Mouse (Mus musculus) midbrain, postnatal 0 days (tissue): ENCODE data around the gene Lmntd1. TPM values are rescaled to one million over a fixed set of nuclear protein-coding genes. Genes with fewer than 3 reads are reported as not detected.
A peak's percentile ranks its signal among the peaks of the same experiment; 100 is the strongest.

Source experiments
- ATAC-seq: fragments of 200-750 bp; cut with Nextera tagmentation; 2 replicates; pipeline ENCODE4 v1.8.0; 2017; ENCODE audit warnings: moderate number of reproducible peaks, mild to moderate bottlenecking, moderate TSS enrichment, moderate library complexity; ENCODE audit not compliant: low FRiP score
- DNase-seq: peaks from one replicate; pipeline ENCODE4 v3.0.0-alpha.2; 2015; ENCODE audit warnings: low spot score
- H3K27ac ChIP-seq: fragments of 300-500 bp; sonication (generic); 2 replicates; pipeline ENCODE4 v1.5.1; 2014; ENCODE audit warnings: low read depth, mild to moderate bottlenecking, low read length, mixed read lengths
- H3K27me3 ChIP-seq: fragments of 300-500 bp; sonication (generic); 2 replicates; pipeline ENCODE4 v1.6.1; 2014; ENCODE audit warnings: low read length, control low read depth, mixed read lengths; ENCODE audit not compliant: insufficient read depth
- H3K36me3 ChIP-seq: fragments of 300-500 bp; sonication (generic); 2 replicates; pipeline ENCODE4 v1.6.1; 2014; ENCODE audit warnings: low read length, control low read depth, mixed read lengths; ENCODE audit not compliant: insufficient read depth
- H3K4me1 ChIP-seq: fragments of 300-500 bp; sonication (generic); 2 replicates; pipeline ENCODE4 v1.6.1; 2014; ENCODE audit warnings: mild to moderate bottlenecking, control low read depth, antibody characterized with exemption, low read length, mixed read lengths; ENCODE audit not compliant: insufficient read depth
- H3K4me2 ChIP-seq: fragments of 300-500 bp; sonication (generic); 2 replicates; pipeline ENCODE4 v1.6.1; 2014; ENCODE audit warnings: low read depth, mild to moderate bottlenecking, low read length, mixed read lengths; ENCODE audit not compliant: poor library complexity, severe bottlenecking
- H3K4me3 ChIP-seq: fragments of 300-500 bp; sonication (generic); 2 replicates; pipeline ENCODE4 v1.5.1; 2014; ENCODE audit warnings: low read depth, mild to moderate bottlenecking, low read length, moderate library complexity
- H3K9ac ChIP-seq: fragments of 300-500 bp; sonication (generic); replicated peaks from 2 replicates; pipeline ENCODE4 v1.6.1; 2014; ENCODE audit warnings: mild to moderate bottlenecking, low read length, moderate library complexity, mixed read lengths; ENCODE audit not compliant: poor library complexity, severe bottlenecking
- H3K9me3 ChIP-seq: fragments of 300-500 bp; sonication (generic); 2 replicates; pipeline ENCODE4 v1.6.1; 2016; ENCODE audit warnings: low read length, control low read depth
- CTCF ChIP-seq: IDR thresholded peaks from 2 replicates; pipeline ENCODE4 v1.5.1; 2016; ENCODE audit warnings: antibody characterized with exemption, mild to moderate bottlenecking
- WGBS: fragments of 180-500 bp; shearing (Covaris S2); extraction: QIAGEN DNeasy Blood & Tissue Kit; methylation state at CpG from one replicate; pipeline ENCODE4 v1.1.7; 2014; 5-methylcytosine and 5-hydroxymethylcytosine counted together
- polyA plus RNA-seq: library from polyadenylated mRNA; unstranded; fragments of >200 nt; fragmentation: Nextera tagmentation; extraction: Ambion mirVana; gene quantifications from 2 replicates; pipeline ENCODE4 v1.2.1, GENCODE M21; 2015
- total RNA-seq: library from RNA; depleted of rRNA; stranded (reverse); fragments of >200 nt; gene quantifications from 2 replicates; pipeline ENCODE4 v1.2.3, GENCODE M21; 2014

The Lmntd1 gene
- total and polyA plus RNA-seq, 2 experiments from 2014 or later: 2.0 to 2.7 TPM

DNA sequence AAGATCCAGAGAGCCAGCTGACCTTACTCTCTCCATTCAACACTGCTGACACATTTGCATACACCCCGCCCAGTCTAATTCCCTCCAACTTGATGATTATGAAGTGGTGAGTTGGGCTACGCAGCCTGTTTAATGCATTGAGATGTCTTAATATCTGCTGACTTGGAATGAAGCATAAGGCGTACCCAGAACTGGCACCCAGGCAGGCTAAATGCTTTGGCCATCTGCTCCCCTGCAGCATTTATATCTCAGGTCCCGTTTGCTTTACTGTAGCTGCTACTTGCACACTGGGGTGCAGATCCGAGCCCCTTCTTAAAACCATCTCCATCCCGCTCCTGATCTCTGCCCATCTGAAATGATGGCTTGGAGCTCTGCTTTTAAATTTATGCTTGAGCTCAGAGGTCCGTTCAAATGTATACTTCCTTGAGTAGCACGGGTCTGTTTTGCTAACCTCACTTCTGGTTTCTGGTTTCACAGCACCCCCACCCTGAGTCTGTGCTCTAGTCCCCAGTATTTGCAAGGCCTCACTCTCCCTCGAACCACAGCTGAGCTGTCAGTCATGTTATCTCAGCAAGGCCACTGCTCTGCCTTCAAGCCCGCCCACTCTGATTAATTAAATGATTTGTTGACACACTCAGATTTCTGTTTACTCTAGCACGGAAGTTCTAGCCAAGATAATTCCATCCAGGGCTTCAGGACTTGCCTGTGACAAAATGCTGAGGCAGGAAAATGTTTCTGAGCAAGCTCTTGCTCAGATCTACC is 15.1 kb downstream of the Lmntd1 start:
- Histone ChIP-seq H3K4me2 (no peak overlapping the region), H3K27ac (no peak overlapping the region), H3K4me1 (no peaks in the 10 kb centered on the region), H3K4me3 (no peak overlapping the region), H3K9ac (no peak overlapping the region), H3K9me3 (no peaks in the 10 kb centered on the region), H3K36me3 (no peaks in the 10 kb centered on the region), H3K27me3 (no peaks in the 10 kb centered on the region)
- ATAC-seq (no peak; the same call in 1 of the 2 replicates), DNase-seq (peak; percentile 54)
- 72% methylated on average over 11 of the region's 11 CpGs for WGBS
- no peak for TF ChIP-seq CTCF

DNA sequence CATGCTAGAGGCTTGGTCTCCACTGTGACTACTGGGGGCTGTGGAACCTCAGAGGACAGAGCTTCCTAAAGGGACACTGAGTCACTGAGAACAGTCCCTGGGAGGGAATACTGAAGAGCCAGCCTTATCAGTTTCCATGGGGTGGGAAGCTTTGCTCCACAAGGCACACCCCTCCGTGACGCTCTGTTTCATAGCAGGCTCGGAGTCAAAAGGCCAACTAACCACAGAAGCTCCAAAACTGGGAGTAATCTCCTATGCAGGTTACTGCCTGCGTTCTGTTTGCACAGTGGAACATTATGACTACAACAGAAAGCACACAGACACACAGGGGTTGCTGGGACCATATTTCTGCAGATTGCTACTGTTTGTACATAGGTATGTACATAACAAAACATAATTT is 18.2 kb downstream of the Lmntd1 start:
- Histone ChIP-seq H3K4me3 (no peak overlapping the region), H3K4me2 (no peak overlapping the region), H3K27ac (no peak overlapping the region), H3K9me3 (no peaks in the 10 kb centered on the region), H3K4me1 (peaks cover 5% of the 10 kb centered on the region; the same call in 1 of the 2 replicates), H3K9ac (no peak overlapping the region), H3K27me3 (no peaks in the 10 kb centered on the region), H3K36me3 (no peaks in the 10 kb centered on the region)
- WGBS: 85% methylated on average over 4 of the region's 4 CpGs
- no peak for TF ChIP-seq CTCF
- DNase-seq: no peak
- no peak for ATAC-seq

DNA sequence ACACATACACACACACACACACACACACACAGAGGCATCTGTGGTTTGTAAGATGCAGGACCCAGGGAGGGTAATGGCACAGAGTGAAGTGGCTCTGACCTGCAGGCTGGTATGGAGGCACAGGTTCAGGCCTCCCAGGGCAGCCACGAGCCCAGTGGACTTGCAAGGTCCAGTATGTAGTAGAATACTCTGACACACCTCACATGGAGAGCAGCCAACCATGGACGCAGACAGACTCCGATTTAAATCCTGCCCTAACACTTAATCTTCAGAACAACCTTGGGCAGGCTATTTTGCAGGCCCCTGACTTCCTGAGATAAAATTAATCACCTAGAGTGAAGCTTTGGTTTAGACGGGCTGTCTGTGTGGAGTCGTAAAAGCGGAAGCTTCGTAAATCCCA is 20.1 kb downstream of the Lmntd1 start:
- no peaks in the 10 kb centered on the region for H3K36me3 ChIP-seq
- ATAC-seq (no peak), DNase-seq (no peak)
- no peak overlapping the region for H3K4me2 ChIP-seq
- peaks cover 5% of the 10 kb centered on the region; the same call in 1 of the 2 replicates for H3K4me1 ChIP-seq
- no peaks in the 10 kb centered on the region for H3K27me3 ChIP-seq
- no peak for TF ChIP-seq CTCF
- WGBS: 55% methylated on average over 7 of the region's 7 CpGs
- H3K4me3 ChIP-seq: no peak overlapping the region
- H3K27ac ChIP-seq: no peak overlapping the region
- H3K9me3 ChIP-seq: no peaks in the 10 kb centered on the region
- H3K9ac ChIP-seq: no peak overlapping the region

DNA sequence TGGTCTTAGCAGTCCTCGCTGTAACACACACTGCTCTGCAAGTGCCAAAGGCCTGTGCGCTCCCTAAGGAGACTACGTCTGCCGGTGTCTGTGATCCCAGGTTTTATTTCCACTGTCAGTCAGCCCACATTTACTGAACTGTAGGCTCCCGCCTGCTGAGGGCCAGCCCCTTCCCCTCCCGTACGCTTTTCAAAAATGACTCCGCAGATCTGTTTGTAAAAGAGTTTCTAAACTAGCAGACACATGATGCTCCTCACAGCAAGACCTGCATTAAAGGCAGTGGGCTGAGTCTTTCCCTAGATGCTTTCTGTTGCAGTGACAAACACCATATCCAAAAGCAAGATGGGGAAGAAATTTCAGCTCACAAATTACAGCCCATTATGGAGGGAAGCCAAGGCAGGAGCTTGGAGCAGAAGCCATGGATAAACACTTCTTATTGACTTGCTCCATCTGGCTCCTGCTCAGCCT is 21.6 kb downstream of the Lmntd1 start:
- Histone ChIP-seq H3K4me2 (no peak overlapping the region), H3K9me3 (no peaks in the 10 kb centered on the region), H3K4me3 (no peak overlapping the region), H3K4me1 (peaks cover 5% of the 10 kb centered on the region; the same call in 1 of the 2 replicates), H3K27ac (no peak overlapping the region), H3K36me3 (no peaks in the 10 kb centered on the region), H3K9ac (no peak overlapping the region), H3K27me3 (no peaks in the 10 kb centered on the region)
- no peak for TF ChIP-seq CTCF
- no peak for ATAC-seq
- peak; percentile 66 for DNase-seq
- WGBS: 50% methylated on average over 8 of the region's 8 CpGs

DNA sequence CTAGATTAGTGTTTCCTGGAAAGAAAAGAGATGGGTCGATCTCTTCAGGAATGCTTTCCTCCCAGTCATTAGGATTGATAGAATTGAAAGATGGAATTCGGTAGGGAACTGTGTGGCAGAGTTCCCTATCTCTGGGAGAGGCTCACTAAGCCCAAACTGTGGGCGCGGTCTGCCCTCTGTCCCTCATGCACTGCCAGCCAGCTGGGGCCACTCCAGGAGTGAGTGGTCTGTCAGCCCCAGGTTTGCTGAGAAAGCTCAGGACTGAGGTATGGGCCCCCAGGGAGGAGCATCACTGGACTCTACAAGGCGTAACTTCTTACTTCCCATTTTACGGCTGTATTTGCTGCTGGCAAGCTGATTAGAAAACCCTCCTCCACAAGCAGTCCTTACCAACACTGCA is 22.1 kb downstream of the Lmntd1 start:
- Histone ChIP-seq H3K4me3 (no peak overlapping the region), H3K4me2 (no peak overlapping the region), H3K27me3 (no peaks in the 10 kb centered on the region), H3K9ac (no peak overlapping the region), H3K27ac (no peak overlapping the region), H3K36me3 (no peaks in the 10 kb centered on the region), H3K4me1 (peaks cover 5% of the 10 kb centered on the region; the same call in 1 of the 2 replicates), H3K9me3 (no peaks in the 10 kb centered on the region)
- ATAC-seq (no peak), DNase-seq (no peak)
- no peak for TF ChIP-seq CTCF
- 73% methylated on average over 6 of the region's 6 CpGs for WGBS

DNA sequence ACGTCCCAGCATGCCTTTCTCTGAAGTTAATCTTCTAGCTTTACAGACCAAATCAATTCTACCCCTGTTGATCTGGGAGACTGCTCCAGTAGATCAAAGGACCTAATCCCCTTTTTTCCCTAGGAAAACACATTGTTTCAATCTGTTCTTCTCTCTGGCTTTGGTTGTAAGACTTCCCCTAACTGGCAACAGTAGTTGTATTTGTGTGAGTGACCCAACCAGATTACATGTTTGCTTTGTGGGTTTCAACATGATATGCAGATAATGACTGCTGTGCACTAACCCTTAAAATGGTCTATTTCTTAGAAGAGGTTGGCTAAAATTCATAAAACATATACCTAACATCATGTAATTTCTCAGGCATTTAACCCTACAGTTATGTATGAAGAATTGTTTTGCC is 22.5 kb downstream of the Lmntd1 start:
- Histone ChIP-seq H3K4me3 (no peak overlapping the region), H3K27me3 (no peaks in the 10 kb centered on the region), H3K4me1 (peaks cover 5% of the 10 kb centered on the region; the same call in 1 of the 2 replicates), H3K9ac (no peak overlapping the region), H3K9me3 (no peaks in the 10 kb centered on the region), H3K27ac (no peak overlapping the region), H3K36me3 (no peaks in the 10 kb centered on the region), H3K4me2 (no peak overlapping the region)
- 29% methylated on average over 1 of the region's 1 CpGs for WGBS
- TF ChIP-seq CTCF: no peak
- ATAC-seq: no peak
- no peak for DNase-seq
